Mouse (Mus musculus): Measurements from ENCODE around the gene Arfgef2.

Arfgef2 gene

DNA sequence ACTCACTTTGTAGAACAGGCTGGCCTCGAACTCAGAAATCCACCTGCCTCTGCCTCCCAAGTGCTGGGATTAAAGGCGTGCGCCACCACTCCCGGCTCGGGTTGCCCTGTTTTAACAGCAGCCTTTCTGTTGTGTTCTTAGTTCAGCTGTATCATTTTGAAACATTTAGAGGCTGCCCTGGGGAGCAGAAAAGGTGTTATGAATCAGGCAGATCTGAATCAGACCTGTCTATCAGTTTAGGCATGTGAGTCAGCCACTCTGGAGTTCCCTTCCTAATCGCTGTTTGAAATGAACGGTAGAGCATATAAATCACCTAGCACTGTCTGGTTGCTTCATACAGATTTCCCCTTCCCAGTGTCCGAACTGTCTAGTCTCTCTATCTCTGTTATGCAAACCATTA, 105.1 kb downstream of the Arfgef2 start:
- DNase-seq, result no peak

DNA sequence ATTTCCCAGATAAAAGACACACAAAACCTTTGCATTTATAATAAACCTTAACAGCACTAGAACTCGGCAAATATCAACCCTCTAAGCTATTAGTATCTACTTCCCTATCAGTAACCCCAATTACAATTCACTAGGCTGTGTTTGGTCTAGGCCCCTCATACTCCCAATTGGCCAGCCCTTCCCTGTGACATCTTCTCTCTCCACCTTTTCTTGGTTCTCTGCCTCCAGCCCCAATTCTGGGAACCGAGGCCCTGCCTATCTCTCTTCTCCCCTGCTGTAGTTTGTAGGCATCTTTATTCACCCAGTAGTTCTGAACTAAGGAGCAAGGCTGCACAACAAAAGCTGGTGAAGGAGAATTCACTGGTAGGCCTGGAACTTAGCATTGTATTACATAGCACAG, 118.6 kb downstream of the Arfgef2 start:
- no peak for DNase-seq

DNA sequence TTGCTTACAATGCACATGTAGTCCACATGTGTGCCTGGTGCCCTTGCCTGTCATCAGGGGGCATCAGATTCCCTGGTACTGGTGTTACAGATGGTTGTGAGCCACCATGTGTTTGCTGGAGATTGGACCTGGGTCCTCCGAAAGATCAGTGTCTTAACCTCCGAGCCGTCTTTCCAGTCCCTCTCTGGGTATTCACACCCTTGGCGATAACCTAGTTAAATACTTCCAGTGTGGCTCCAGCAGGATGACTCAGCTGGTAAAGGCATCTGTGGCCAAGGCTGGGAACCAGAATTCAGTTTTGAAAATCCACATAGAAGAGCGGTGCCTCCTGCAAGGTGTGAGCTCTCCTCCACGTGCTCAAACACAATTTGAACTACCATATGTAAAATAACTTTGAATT, 128.6 kb downstream of the Arfgef2 start:
- no peak for DNase-seq

DNA sequence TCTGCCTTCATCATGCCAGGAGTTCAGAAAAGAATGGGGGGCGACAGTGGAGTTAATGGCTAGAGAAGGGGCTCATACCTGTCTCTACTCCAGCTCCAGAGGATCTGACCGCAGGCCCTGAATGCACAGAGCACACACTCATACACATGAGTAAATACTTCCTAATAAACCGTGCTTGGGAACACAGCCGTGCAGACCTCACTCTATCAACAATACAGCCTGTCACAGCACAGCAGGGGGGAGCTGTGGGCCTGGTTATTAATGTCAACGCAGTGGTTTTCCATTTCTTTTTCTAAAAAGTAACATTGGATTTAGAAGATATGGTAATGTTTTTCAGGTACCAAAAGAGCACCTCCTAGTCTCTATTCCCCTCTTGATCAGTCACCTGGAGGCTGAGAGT, 129.0 kb downstream of the Arfgef2 start:
- no peak for DNase-seq

DNA sequence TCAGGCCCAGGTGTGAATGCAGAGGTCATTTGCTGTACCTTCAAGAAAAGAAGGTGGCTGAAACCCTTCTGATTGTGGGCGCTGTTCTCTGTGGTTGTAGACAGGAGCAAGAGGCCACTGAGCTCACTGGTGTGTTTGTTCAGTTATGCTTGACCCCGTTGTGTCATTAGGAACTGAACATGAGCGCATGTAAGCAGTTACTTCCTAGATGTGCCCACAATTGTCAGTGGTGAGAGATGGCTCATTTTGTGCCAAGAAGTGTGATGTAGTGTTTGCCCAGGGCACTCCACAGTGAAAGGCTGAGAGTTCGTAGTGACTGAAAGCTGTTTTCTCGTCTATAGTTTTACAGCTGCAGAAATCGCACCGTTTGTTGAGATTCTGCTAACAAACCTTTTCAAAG, 130.2 kb downstream of the Arfgef2 start:
- DNase-seq, result peak; percentile 30 to 74

DNA sequence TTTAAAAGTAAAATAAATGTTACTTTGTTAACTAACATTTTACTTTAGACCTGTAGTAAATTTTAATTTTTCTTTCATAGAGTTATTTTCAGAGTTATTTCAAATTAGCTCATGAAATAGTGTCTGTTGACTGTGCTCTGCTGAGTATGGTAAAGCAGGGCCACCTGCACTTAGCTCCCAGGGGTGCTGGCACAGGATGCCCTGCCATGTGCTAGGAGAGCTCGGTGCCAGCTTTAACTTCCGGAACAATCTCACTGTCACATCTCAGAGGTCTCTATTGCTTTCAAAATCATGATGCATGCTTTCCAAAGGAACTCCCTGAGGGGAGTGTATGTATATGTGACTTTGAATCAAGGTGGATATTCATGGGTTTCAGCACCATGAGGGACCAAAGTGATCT, 130.8 kb downstream of the Arfgef2 start:
- no peak for DNase-seq

DNA sequence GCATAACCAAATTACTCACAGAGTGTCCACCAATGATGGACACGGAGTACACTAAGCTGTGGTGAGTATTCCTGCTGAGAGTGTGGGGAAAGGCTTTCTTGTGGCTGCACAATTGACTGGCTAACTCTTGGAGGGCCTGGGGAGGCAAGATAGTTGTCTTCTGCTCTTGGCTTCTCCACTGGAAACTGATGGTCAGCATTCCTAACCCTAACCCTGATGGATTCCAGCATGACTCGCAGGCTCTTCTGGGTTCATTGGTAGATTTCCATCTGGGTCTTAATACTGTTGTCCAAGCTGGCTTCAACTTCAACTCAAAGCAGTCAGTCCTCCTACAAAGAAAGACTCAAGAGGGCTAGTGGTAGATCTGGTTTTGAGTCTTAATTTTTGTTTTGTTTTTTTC, 137.8 kb downstream of the Arfgef2 start:
- no peak for DNase-seq

DNA sequence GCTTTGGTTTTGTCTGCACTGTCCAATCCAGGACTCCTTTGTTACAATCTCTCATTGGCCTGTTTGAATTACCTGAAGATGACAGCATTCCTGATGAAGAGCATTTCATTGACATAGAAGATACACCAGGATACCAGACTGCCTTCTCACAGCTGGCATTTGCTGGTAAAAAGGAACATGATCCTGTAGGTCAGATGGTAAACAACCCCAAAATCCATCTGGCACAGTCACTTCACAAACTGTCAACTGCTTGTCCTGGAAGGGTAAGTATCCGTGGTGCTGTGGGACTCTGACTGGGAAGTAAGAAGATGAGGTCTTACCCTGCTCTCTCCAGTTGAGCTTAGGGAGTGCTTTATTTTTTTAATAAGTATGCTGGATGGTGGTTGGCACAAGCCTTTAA, 139.0 kb downstream of the Arfgef2 start:
- DNase-seq, result no peak

DNA sequence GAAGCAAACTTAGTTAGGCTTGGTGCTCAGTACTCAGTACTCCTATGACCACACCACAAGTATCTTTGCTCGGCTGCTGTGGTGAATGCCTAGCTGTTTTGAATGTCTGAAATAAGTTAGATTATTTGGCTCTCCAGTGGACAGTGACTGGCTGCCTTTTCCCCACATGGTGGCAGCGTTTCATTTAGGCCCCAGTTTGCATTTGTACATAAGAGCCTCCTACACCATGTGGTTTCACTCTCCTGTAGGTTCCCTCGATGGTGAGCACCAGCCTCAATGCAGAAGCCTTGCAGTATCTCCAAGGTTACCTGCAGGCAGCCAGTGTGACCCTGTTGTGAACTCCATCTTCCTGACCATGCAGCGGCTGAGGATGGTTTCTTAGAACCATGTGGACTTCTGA, 140.1 kb downstream of the Arfgef2 start:
- no peak for DNase-seq
